Mouse (Mus musculus) adrenal gland, postnatal 10 days (tissue): ENCODE data around the gene Sfta2. TPM values are rescaled to one million over a fixed set of nuclear protein-coding genes. Genes with fewer than 3 reads are reported as not detected.
A peak's percentile ranks its signal among the peaks of the same experiment; 100 is the strongest.

Source experiments
- DNase-seq: peaks from one replicate; pipeline ENCODE4 v3.0.0; 2021; ENCODE audit warnings: mixed read lengths
- total RNA-seq, 2 experiments: library from RNA; stranded (reverse); gene quantifications; 2 replicates each; pipeline ENCODE4 v1.2.3; 2021

The Sfta2 gene
- total RNA-seq, 2 experiments from 2014 or later = not detected

- no peak for DNase-seq
Observed at GRCm38 (mm10) chr17:35592131-35592530, 9.2 kb upstream of the Sfta2 start.

- DNase-seq = no peak
Observed at GRCm38 (mm10) chr17:35593786-35594185, 7.6 kb upstream of the Sfta2 start.

- no peak for DNase-seq
Observed at GRCm38 (mm10) chr17:35594456-35594855, 6.9 kb upstream of the Sfta2 start.

GRCm38 (mm10) chr17:35597399-35597798 lies 4.0 kb upstream of the Sfta2 start:
- no peak for DNase-seq

- no peak for DNase-seq
Observed at GRCm38 (mm10) chr17:35601736-35602354, 496 bp downstream of the Sfta2 start.

- no peak for DNase-seq
Observed at GRCm38 (mm10) chr17:35617127-35617526, 15.8 kb downstream of the Sfta2 start.

GRCm38 (mm10) chr17:35626537-35626936 lies 25.2 kb downstream of the Sfta2 start, which contains the start of gene Gm9573:
Gene Gm9573, minus strand, starts transcription at chr17:35626637.
- no peak for DNase-seq

GRCm38 (mm10) chr17:35633992-35634391 lies 32.6 kb downstream of the Sfta2 start:
- DNase-seq = peak; percentile 17

- DNase-seq = no peak
Observed at GRCm38 (mm10) chr17:35635202-35635601, 33.9 kb downstream of the Sfta2 start.

GRCm38 (mm10) chr17:35635699-35636111 lies 34.4 kb downstream of the Sfta2 start:
- DNase-seq = peak; percentile 80

- peak; percentile 42 for DNase-seq
Observed at GRCm38 (mm10) chr17:35636363-35636762, 35.0 kb downstream of the Sfta2 start.

- peak; percentile 74 for DNase-seq
Observed at GRCm38 (mm10) chr17:35638475-35639190, 37.3 kb downstream of the Sfta2 start.

- DNase-seq = no peak
Observed at GRCm38 (mm10) chr17:35639352-35639751, 38.0 kb downstream of the Sfta2 start.

- no peak for DNase-seq
Observed at GRCm38 (mm10) chr17:35643609-35644236, 42.4 kb downstream of the Sfta2 start, which contains the start of gene Mucl3. Gene Mucl3, minus strand, starts transcription at chr17:35643695.

- no peak for DNase-seq
Observed at GRCm38 (mm10) chr17:35649429-35649828, 48.1 kb downstream of the Sfta2 start.

GRCm38 (mm10) chr17:35653086-35653485 lies 51.7 kb downstream of the Sfta2 start:
- no peak for DNase-seq

GRCm38 (mm10) chr17:35665957-35666515 lies 64.7 kb downstream of the Sfta2 start:
- peak; percentile 29 for DNase-seq

- DNase-seq = peak; percentile 43
Observed at GRCm38 (mm10) chr17:35666851-35667256, 65.5 kb downstream of the Sfta2 start.

GRCm38 (mm10) chr17:35667334-35668065 lies 66.2 kb downstream of the Sfta2 start, which contains the start of gene Vars2:
Gene Vars2, minus strand, starts transcription at chr17:35667592.
- DNase-seq = peak; percentile 98

GRCm38 (mm10) chr17:35669731-35670130 lies 68.4 kb downstream of the Sfta2 start:
- DNase-seq = no peak

- no peak for DNase-seq
Observed at GRCm38 (mm10) chr17:35671846-35672245, 70.5 kb downstream of the Sfta2 start.

GRCm38 (mm10) chr17:35672527-35672926 lies 71.2 kb downstream of the Sfta2 start:
- no peak for DNase-seq
